Mouse (Mus musculus) G1E (cell line): ENCODE data around the gene Cep68.

ENCODE experiments used
- CTCF ChIP-seq: IDR thresholded peaks from 2 replicates; pipeline ENCODE4 v1.5.1; 2012; ENCODE audit warnings: low read depth, low read length, inconsistent platforms, mixed read lengths
- GATA1 ChIP-seq: IDR thresholded peaks from 2 replicates; pipeline ENCODE4 v1.6.1; 2012; ENCODE audit warnings: borderline replicate concordance, low read length, inconsistent platforms, mixed read lengths
- GATA2 ChIP-seq: IDR thresholded peaks from 2 replicates; pipeline ENCODE4 v1.6.1; 2012; ENCODE audit warnings: low read depth, low read length, inconsistent platforms, borderline replicate concordance
- POLR2AphosphoS5 ChIP-seq: IDR thresholded peaks from 2 replicates; pipeline ENCODE4 v1.6.1; 2012; ENCODE audit warnings: low read depth, low read length, inconsistent platforms; ENCODE audit not compliant: insufficient replicate concordance

DNA sequence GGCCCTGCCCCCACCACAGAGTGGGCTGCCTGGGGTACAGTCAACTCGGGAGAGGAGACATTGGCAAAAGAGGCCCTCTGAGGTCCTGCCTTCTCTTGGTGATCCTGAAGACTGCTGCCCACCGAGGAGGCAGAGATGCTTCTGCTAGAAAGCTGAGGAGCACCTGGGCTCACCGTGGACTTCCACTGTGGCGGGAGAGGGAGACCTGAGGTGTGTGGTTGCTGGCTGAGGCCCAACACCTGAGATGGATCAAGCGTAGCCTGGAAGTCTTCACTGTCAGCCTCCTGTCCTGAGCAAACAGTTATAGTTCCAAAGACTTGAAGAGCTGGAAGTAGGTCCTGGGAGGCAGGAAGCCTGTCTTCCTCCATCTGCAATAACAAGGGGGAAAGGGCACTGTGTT is 8.9 kb downstream of the Cep68 start:
- no peak for TF ChIP-seq CTCF
- no peak for TF ChIP-seq GATA1
- no peak for TF ChIP-seq POLR2AphosphoS5
- TF ChIP-seq GATA2, result no peak
